Mouse (Mus musculus) small intestine, adult 2 months (tissue): Measurements from ENCODE around the gene Rbm46. TPM values are rescaled to one million over a fixed set of nuclear protein-coding genes. Genes with fewer than 3 reads are reported as not detected.

Experiments used
- H3K27ac ChIP-seq: fragments of 200-500 bp; 2 replicates; pipeline ENCODE4 v1.5.1; 2012; ENCODE audit warnings: low read depth, low read length, control low read depth, inconsistent platforms; ENCODE audit not compliant: insufficient read depth
- H3K27me3 ChIP-seq: fragments of 200-500 bp; 2 replicates; pipeline ENCODE4 v1.6.1; 2012; ENCODE audit warnings: mild to moderate bottlenecking, moderate library complexity, low read length, inconsistent platforms; ENCODE audit not compliant: control insufficient read depth, insufficient read depth
- H3K36me3 ChIP-seq: fragments of 200-500 bp; 2 replicates; pipeline ENCODE4 v1.6.1; 2012; ENCODE audit warnings: mild to moderate bottlenecking, low read length, control low read depth, inconsistent platforms; ENCODE audit not compliant: control insufficient read depth, insufficient read depth
- H3K4me1 ChIP-seq: fragments of 200-500 bp; 2 replicates; pipeline ENCODE4 v1.6.1; 2012; ENCODE audit warnings: low read length, inconsistent platforms, mixed read lengths; ENCODE audit not compliant: control insufficient read depth, insufficient read depth, insufficient read length
- H3K4me3 ChIP-seq: fragments of 200-500 bp; 2 replicates; pipeline ENCODE4 v1.5.1; 2012; ENCODE audit warnings: low read depth, mild to moderate bottlenecking, control low read depth, inconsistent platforms, low read length, moderate library complexity
- CTCF ChIP-seq: fragments of 200-500 bp; IDR thresholded peaks from 2 replicates; pipeline ENCODE4 v1.5.1; 2012; ENCODE audit warnings: low read depth, mild to moderate bottlenecking, control low read depth, inconsistent platforms, low read length, moderate library complexity, mixed read lengths; ENCODE audit not compliant: insufficient replicate concordance, insufficient read length; ENCODE audit errors: extremely low read depth
- POLR2A ChIP-seq: fragments of 200-500 bp; IDR thresholded peaks from 2 replicates; pipeline ENCODE4 v1.6.1; 2012; ENCODE audit warnings: low read depth, mild to moderate bottlenecking, control low read depth, inconsistent platforms, low read length, moderate library complexity
- WGBS: fragments of 180-500 bp; shearing (Covaris S2); methylation state at CpG from one replicate; pipeline ENCODE4 v1.1.7; 2018; 5-methylcytosine and 5-hydroxymethylcytosine counted together
- polyA plus RNA-seq: library from polyadenylated mRNA; depleted of rRNA; stranded (reverse); fragments of >200 nt; gene quantifications from 2 replicates; pipeline ENCODE4 v1.2.3, GENCODE M21; 2012; rRNA removed

The Rbm46 gene
- polyA plus RNA-seq: not detected in 2 replicates

DNA sequence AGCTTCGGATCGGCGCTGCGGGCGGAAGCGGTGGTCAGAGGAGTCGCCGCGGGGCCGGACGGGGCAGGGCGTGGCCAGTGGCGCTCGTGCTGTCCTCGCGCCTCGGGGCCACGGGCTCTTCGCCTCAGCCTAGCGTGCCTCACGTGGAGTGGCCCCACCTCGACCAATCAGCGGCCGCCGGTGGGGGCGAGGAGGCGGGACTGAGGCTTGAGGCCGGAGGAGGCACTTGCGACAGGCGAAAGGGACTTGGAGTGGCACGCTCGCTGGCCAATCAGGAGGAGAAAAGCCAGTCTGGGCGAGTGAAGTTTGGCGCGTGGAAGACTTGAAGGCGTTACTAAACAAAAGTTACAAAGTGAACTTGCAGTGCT, at the start of gene Rbm46:
Gene Rbm46, minus strand, starts transcription at position 112 of the 368 bp plus-strand sequence.
- TF ChIP-seq POLR2A: no peak
- no peak for TF ChIP-seq CTCF
- WGBS: 18% methylated on average over 36 of the region's 36 CpGs
- peak within 1 kb of the TSS; percentile 46 for H3K4me3 ChIP-seq

DNA sequence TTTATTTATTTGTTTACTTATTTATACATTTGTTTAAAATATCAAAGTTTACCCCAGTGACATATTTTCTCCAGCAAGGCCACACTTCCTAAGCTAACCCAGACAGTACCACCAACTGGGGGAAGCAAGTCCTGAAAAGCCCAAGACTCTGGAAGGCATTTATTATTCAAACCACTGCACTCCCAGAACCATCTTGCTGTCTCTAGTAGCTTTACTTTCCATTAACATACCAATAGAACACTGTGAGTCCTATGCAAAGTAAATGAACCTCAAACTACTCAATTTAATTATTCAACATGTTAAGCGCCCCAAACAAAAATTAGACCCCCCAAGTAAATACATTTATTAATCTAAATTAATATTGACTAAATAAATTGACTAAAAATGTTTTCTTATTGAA, 39.3 kb upstream of the Rbm46 start:
- TF ChIP-seq CTCF: no peak
- no peak for TF ChIP-seq POLR2A
- Histone ChIP-seq H3K27me3 (no peaks in the 10 kb centered on the region), H3K27ac (no peak overlapping the region), H3K4me1 (no peaks in the 10 kb centered on the region), H3K36me3 (no peaks in the 10 kb centered on the region), H3K4me3 (no peak overlapping the region)
- WGBS: 84% methylated on average over 1 of the region's 1 CpGs

More for the DNA sequence above, at the start of gene Rbm46:
- Histone ChIP-seq H3K27me3 (peaks cover 16% of the 10 kb centered on the region), H3K4me1 (peaks cover 7% of the 10 kb centered on the region), H3K36me3 (no peaks in the 10 kb centered on the region), H3K27ac (no peak within 1 kb of the TSS)

DNA sequence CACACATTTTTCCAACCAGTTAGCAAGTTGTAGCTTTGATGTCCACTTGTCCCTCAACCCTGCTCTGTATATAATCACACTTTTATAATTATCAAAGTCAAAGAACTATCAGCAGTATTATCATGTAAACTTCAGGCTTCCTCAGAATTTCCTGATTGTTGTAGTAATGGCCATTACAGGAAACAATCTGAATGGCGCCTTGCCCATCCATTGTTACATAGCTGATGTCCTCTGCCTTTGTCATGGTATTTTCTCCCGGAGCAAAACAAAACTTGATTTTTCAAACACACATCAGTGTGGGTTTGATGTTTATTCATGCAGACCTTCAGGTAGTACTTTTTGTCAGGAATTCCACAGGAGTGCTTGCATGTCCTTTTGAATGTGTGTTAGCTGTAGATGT, 32.4 kb upstream of the Rbm46 start:
- H3K36me3 ChIP-seq: no peaks in the 10 kb centered on the region
- peaks cover 4% of the 10 kb centered on the region; the same call in 1 of the 2 replicates for H3K4me1 ChIP-seq
- H3K27me3 ChIP-seq: no peaks in the 10 kb centered on the region
- no peak overlapping the region for H3K4me3 ChIP-seq
- TF ChIP-seq CTCF (no peak), POLR2A (no peak)
- 84% methylated on average over 2 of the region's 2 CpGs for WGBS
- no peak overlapping the region for H3K27ac ChIP-seq

DNA sequence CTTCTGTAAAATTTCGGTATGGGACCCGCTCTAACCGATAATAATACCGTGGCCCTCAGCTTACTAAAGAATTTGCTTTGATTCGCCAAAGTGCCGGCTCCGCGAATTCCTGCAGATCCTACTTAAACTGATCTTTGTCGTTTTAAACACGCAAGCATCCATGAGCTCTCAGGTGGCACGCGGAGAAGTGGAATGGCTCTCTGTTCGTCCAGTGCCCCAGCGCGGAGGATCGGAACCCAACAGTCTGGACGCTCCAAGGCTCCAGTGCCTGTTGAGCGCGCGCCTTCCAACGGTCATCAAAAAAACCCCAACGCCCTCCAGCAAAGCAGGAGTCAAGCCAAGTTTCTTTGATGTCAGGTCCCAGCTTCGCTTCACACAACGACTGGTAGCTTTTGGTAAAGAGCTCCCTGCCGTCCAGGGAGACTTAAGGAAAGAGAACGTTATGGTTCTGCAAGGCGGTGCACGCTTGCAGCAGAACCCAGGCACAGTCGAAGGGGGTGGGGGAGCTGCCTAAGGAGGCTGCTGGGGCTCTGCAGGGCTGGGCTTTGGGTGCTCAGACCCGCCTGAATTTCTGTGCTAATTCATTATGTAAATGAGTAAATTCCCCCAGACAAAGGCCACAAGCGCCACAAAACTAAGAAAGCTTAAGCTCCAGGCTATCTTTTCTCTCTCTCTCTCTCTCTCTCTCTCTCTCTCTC, 28.1 kb upstream of the Rbm46 start:
- peaks cover 1% of the 10 kb centered on the region; the same call in 1 of the 2 replicates for H3K36me3 ChIP-seq
- H3K27ac ChIP-seq: no peak overlapping the region
- H3K27me3 ChIP-seq: no peaks in the 10 kb centered on the region
- H3K4me3 ChIP-seq: peak overlapping the region; percentile 83
- 3% methylated on average over 31 of the region's 31 CpGs for WGBS
- H3K4me1 ChIP-seq: peaks cover 4% of the 10 kb centered on the region; the same call in 1 of the 2 replicates
- TF ChIP-seq CTCF (no peak), POLR2A (no peak)

DNA sequence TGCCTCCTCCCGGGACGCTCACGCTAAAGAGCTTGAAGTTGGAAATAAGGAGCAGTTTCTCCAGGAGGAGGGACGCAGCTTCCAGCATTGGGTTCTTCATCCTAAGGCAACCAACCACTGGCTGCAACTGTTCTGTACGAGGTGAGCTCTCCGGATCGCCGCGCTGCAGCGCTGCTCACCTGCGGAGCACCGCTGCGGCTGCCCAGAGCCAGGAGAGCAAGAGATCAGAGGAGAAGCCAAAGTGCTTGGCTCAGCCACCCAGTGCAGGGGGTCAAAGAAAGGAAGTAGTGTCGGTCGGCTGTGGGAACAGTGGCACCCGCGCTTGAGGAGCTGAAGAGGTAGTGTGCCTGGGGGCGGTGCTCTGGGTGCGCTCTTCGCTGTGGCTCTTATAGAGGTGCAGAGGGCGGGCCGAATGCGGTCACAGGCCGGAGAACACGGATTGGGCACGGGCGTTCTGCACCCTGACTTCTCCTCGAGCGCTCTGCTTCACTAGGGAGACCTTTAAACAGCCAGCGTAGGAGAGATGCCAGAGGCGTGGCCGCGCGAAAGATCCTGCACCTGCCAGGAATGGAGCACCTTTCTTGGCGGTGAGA, 27.4 kb upstream of the Rbm46 start, which contains the start of gene Lrat:
Gene Lrat, minus strand, starts transcription at position 361 of the 593 bp plus-strand sequence.
- 1% methylated on average over 35 of the region's 35 CpGs for WGBS
- Histone ChIP-seq H3K27me3 (no peaks in the 10 kb centered on the region), H3K4me1 (peaks cover 4% of the 10 kb centered on the region; the same call in 1 of the 2 replicates), H3K4me3 (peak within 1 kb of the TSS; percentile 83), H3K27ac (peak within 1 kb of the TSS; percentile 76), H3K36me3 (peaks cover 1% of the 10 kb centered on the region; the same call in 1 of the 2 replicates)
- TF ChIP-seq CTCF (no peak), POLR2A (peak; percentile 57)

DNA sequence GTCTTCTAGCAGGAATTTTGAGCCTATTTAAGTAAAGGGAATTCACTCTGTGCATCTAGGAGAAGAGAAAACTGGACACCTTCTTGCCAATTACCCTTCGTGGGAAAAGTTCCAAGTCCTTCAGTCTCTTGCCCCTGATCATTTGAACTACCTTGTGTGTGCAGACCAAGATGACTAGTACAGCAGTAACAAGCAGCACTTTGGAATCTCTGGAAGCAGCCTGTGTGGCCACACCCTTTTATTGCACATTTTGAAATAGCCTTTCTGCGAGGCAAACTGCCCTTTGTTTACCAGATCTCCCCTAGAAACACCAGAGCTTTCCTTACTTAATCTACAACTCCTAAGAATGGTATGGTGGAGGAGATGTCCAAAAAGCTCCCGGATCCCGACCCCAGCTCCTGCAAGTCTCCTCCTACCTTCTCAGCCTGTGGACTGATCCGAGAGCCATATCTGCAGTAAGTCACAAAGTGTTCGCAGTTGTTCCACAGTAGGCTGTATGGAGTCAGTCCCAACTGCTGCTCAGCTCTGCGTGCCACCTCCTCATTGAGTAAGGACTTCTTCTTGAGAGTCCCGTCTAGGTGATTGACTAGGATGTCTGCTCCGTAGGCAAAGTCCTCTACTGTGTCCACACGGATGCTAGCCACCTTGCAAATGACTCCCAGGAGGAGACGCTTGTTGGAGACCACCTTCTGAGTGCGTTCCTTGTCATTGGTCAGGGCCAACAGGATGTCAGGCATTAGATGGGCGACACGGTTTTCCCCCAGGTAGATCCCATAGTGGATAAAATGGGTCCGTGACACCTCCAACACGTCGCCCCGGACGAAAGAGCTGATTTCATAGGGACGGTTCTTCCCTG, 26.7 kb upstream of the Rbm46 start:
- peak overlapping the region; percentile 76 for H3K27ac ChIP-seq
- no peaks in the 10 kb centered on the region for H3K27me3 ChIP-seq
- peaks cover 1% of the 10 kb centered on the region; the same call in 1 of the 2 replicates for H3K36me3 ChIP-seq
- 6% methylated on average over 20 of the region's 20 CpGs for WGBS
- TF ChIP-seq POLR2A (no peak), CTCF (no peak)
- peak overlapping the region; percentile 83 for H3K4me3 ChIP-seq
- peaks cover 4% of the 10 kb centered on the region; the same call in 1 of the 2 replicates for H3K4me1 ChIP-seq
